Mouse (Mus musculus): ENCODE data around the gene Lsm11. TPM values are rescaled to one million over a fixed set of nuclear protein-coding genes. Genes with fewer than 3 reads are reported as not detected.

Lsm11 gene
- total and polyA plus RNA-seq, 2 experiments: 0.65 to 1.4 TPM

DNA sequence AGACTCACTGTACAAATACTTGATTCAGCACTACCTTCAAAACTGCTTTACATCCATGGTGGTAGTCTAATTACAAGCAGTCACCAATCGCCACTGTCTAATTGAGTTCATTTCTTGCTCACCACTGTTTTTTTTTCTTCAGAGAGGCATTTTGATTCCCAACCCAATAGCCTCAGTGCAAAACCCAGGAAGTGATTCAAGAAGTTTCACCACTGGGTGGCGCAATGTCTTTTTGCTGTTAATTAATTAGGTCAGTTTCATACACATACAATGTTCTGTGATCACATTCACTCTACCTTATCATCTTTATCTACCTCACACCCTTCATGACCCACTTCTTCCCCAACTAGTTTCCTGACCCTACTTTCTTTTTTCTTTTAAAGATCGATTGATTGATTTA, 14.9 kb upstream of the Lsm11 start:
- H3K4me1 ChIP-seq (ENCODE audit: control insufficient read depth, insufficient read depth, low read length): 0 out of 2 replicates have a peak, but pooled peaks cover 3% of the 10 kb centered on the region
- no peak for TF ChIP-seq POLR2A (IDR thresholded peaks at IDR 0.05; ENCODE audit: extremely low read depth, insufficient read depth, low read length)
- no peak for TF ChIP-seq CTCF (IDR thresholded peaks at IDR 0.05; ENCODE audit: low read depth, low read length)
- 79% methylated on average over 3 of the region's 3 CpGs for WGBS
- H3K9ac ChIP-seq (ENCODE audit: low read depth, low read length): no peak overlapping the region
- peak; percentile 10 for DNase-seq (ENCODE audit: extremely low read depth, low read depth, low spot score)
- H3K79me2 ChIP-seq (ENCODE audit: control insufficient read depth, insufficient read depth, low read length): no peaks in the 10 kb centered on the region
- no peaks in the 10 kb centered on the region for H3K36me3 ChIP-seq (ENCODE audit: control insufficient read depth, insufficient read depth, low read length)
- no peaks in the 10 kb centered on the region for H3K27me3 ChIP-seq (ENCODE audit: control insufficient read depth, insufficient read depth, low read length)
- no peak overlapping the region for H3K4me3 ChIP-seq (ENCODE audit: insufficient read depth, low read depth, low read length)
- no peak overlapping the region for H3K27ac ChIP-seq (replicated peaks; ENCODE audit: insufficient read depth, low read depth, low read length)

GRCm38 (mm10) chr11:45955127-45955627, 10.4 kb upstream of the Lsm11 start, which contains the start of gene Thg1l:
Thg1l (minus strand) TSS chr11:45955494.
- Histone ChIP-seq H3K27ac (replicated peaks; ENCODE audit: insufficient read depth, low read depth, low read length) (peak within 1 kb of the TSS; percentile 97), H3K4me1 (ENCODE audit: control insufficient read depth, insufficient read depth, low read length) (0 out of 2 replicates have a peak, but pooled peaks cover 3% of the 10 kb centered on the region), H3K9ac (ENCODE audit: low read depth, low read length) (peak within 1 kb of the TSS; percentile 91), H3K27me3 (ENCODE audit: control insufficient read depth, insufficient read depth, low read length) (no peaks in the 10 kb centered on the region), H3K4me3 (ENCODE audit: insufficient read depth, low read depth, low read length) (peak within 1 kb of the TSS; percentile 94), H3K79me2 (ENCODE audit: control insufficient read depth, insufficient read depth, low read length) (no peaks in the 10 kb centered on the region), H3K36me3 (ENCODE audit: control insufficient read depth, insufficient read depth, low read length) (peaks cover 8% of the 10 kb centered on the region; the same call in 1 of the 2 replicates)
- under 1% methylated on average over 32 of the region's 32 CpGs for WGBS
- DNase-seq (ENCODE audit: extremely low read depth, low read depth, low spot score): peak; percentile 87
- TF ChIP-seq POLR2A (IDR thresholded peaks at IDR 0.05; ENCODE audit: extremely low read depth, insufficient read depth, low read length): no peak
- TF ChIP-seq CTCF (IDR thresholded peaks at IDR 0.05; ENCODE audit: low read depth, low read length): 0 out of 2 replicates have a peak, but pooled peaks have one; percentile 2

DNA sequence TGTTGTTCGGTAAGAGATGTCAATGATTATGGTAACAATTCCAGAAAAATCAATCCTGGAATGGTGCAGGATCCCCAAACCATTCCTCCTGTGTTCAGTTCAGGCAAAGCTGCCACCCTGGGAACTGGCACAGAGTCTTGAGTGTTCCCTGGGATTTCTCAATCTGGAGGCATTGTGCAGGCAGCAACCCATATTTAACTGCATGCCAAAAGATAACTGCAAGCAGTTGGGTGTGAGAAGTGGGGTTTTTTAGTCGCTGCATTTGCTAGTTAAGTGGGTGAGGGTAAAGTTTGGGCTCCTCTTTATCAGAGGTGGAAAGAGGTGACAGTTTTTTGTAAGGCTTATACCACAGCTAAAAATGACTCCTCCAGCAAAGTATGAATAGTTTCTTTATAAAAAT, 2.8 kb upstream of the Lsm11 start:
- Histone ChIP-seq H3K36me3 (ENCODE audit: control insufficient read depth, insufficient read depth, low read length) (peaks cover 11% of the 10 kb centered on the region; the same call in 1 of the 2 replicates), H3K27ac (replicated peaks; ENCODE audit: insufficient read depth, low read depth, low read length) (no peak overlapping the region), H3K27me3 (ENCODE audit: control insufficient read depth, insufficient read depth, low read length) (no peaks in the 10 kb centered on the region), H3K79me2 (ENCODE audit: control insufficient read depth, insufficient read depth, low read length) (no peaks in the 10 kb centered on the region), H3K9ac (ENCODE audit: low read depth, low read length) (no peak overlapping the region), H3K4me1 (ENCODE audit: control insufficient read depth, insufficient read depth, low read length) (peaks cover 8% of the 10 kb centered on the region), H3K4me3 (ENCODE audit: insufficient read depth, low read depth, low read length) (no peak overlapping the region)
- TF ChIP-seq POLR2A (IDR thresholded peaks at IDR 0.05; ENCODE audit: extremely low read depth, insufficient read depth, low read length) (no peak), CTCF (IDR thresholded peaks at IDR 0.05; ENCODE audit: low read depth, low read length) (no peak)
- no peak for DNase-seq (ENCODE audit: extremely low read depth, low read depth, low spot score)
- 79% methylated on average over 2 of the region's 2 CpGs for whole genome bisulfite sequencing

- H3K27ac ChIP-seq (replicated peaks; ENCODE audit: insufficient read depth, low read depth, low read length): no peak overlapping the region
- no peaks in the 10 kb centered on the region for H3K27me3 ChIP-seq (ENCODE audit: control insufficient read depth, insufficient read depth, low read length)
- TF ChIP-seq CTCF (IDR thresholded peaks at IDR 0.05; ENCODE audit: low read depth, low read length) (no peak), POLR2A (IDR thresholded peaks at IDR 0.05; ENCODE audit: extremely low read depth, insufficient read depth, low read length) (no peak)
- H3K4me3 ChIP-seq (ENCODE audit: insufficient read depth, low read depth, low read length): no peak overlapping the region
- peaks cover 8% of the 10 kb centered on the region; the same call in 1 of the 2 replicates for H3K36me3 ChIP-seq (ENCODE audit: control insufficient read depth, insufficient read depth, low read length)
- DNase-seq (ENCODE audit: extremely low read depth, low read depth, low spot score): no peak
- no peaks in the 10 kb centered on the region for H3K79me2 ChIP-seq (ENCODE audit: control insufficient read depth, insufficient read depth, low read length)
- H3K9ac ChIP-seq (ENCODE audit: low read depth, low read length): no peak overlapping the region
- H3K4me1 ChIP-seq (ENCODE audit: control insufficient read depth, insufficient read depth, low read length): peaks cover 8% of the 10 kb centered on the region
- 80% methylated on average over 4 of the region's 4 CpGs for WGBS
Measured at GRCm38 (mm10) chr11:45946796-45947195, 2.1 kb upstream of the Lsm11 start.

DNA sequence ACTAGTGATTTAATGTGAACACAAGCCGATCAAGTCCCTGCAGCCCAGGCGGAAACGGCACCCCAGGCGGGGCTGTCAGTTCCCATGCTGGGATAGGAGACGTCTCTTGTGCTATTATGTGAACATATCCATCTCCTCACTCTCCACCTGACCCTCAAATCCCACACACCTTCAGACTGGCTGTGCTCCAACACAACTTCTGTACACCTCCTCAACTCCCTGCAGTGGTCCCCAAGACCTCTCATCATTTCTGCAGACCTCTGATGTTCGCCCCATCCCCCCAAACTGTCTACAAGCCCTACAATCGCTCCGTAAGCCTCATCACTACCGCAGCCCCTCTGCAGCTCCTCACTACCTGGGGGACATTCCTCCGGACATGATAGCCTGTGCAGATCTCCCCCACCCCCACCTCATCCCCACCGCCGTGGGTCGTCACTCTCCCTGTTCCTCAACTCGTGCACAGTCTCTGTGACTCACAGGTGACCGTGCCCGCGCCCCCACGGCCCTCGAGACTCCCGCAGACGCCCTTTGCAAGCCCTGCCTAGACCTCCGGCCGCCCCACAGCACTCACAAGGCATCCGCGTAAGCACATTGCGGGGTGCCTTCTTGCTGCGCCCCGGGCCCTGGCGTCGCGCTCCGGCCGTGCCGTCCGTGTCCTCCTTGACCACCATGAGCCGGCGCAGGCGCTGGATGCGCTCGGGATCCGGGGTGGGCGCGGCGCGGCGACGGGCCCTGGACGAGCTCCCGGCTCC, 668 bp downstream of the Lsm11 start:
- peaks cover 8% of the 10 kb centered on the region for H3K4me1 ChIP-seq (ENCODE audit: control insufficient read depth, insufficient read depth, low read length)
- peak overlapping the region; percentile 90 for H3K9ac ChIP-seq (ENCODE audit: low read depth, low read length)
- H3K27me3 ChIP-seq (ENCODE audit: control insufficient read depth, insufficient read depth, low read length): no peaks in the 10 kb centered on the region
- H3K4me3 ChIP-seq (ENCODE audit: insufficient read depth, low read depth, low read length): peak overlapping the region; percentile 93
- no peaks in the 10 kb centered on the region for H3K36me3 ChIP-seq (ENCODE audit: control insufficient read depth, insufficient read depth, low read length)
- H3K27ac ChIP-seq (replicated peaks; ENCODE audit: insufficient read depth, low read depth, low read length): no peak overlapping the region
- no peak for TF ChIP-seq CTCF (IDR thresholded peaks at IDR 0.05; ENCODE audit: low read depth, low read length)
- no peak for TF ChIP-seq POLR2A (IDR thresholded peaks at IDR 0.05; ENCODE audit: extremely low read depth, insufficient read depth, low read length)
- DNase-seq (ENCODE audit: extremely low read depth, low read depth, low spot score): no peak
- H3K79me2 ChIP-seq (ENCODE audit: control insufficient read depth, insufficient read depth, low read length): no peaks in the 10 kb centered on the region
- under 1% methylated on average over 49 of the region's 49 CpGs for WGBS

All from liver, adult 2 months (tissue).